Mouse (Mus musculus) ES-E14 (cell line): ENCODE measurements around the gene Scn3b. TPM values are rescaled to one million over a fixed set of nuclear protein-coding genes. Genes with fewer than 3 reads are reported as not detected.

Source experiments
- DNase-seq: peaks from one replicate; pipeline ENCODE4 v3.0.0-alpha.2; 2013; ENCODE audit warnings: low read depth, low spot score
- H3K27ac ChIP-seq: 2 replicates; pipeline ENCODE4 v1.5.1; 2012; ENCODE audit warnings: low read depth, mild to moderate bottlenecking, low read length, moderate library complexity, mixed read lengths; ENCODE audit not compliant: poor library complexity, insufficient read depth, severe bottlenecking
- H3K36me3 ChIP-seq: 2 replicates; pipeline ENCODE4 v1.6.1; 2012; ENCODE audit warnings: mild to moderate bottlenecking, low read length, moderate library complexity, mixed read lengths; ENCODE audit not compliant: control insufficient read depth, poor library complexity, insufficient read depth, severe bottlenecking
- H3K4me1 ChIP-seq, 2 experiments: fragments of 150-350 bp in 1 of 2; sonication (generic) in 1 of 2; 2 replicates each; pipeline ENCODE4 v1.6.1; 2012; ENCODE audit warnings: low read length in 2 of 2, mild to moderate bottlenecking in 1 of 2, mixed read lengths in 1 of 2; ENCODE audit not compliant: control insufficient read depth in 2 of 2, insufficient read depth in 2 of 2, poor library complexity in 1 of 2
- H3K4me3 ChIP-seq, 2 experiments: fragments of 150-350 bp in 1 of 2; sonication (generic) in 1 of 2; 2 replicates each; pipeline ENCODE4 v1.5.1; 2012; ENCODE audit warnings: low read length in 2 of 2, low read depth in 1 of 2, mild to moderate bottlenecking in 1 of 2, mixed read lengths in 1 of 2; ENCODE audit not compliant: insufficient read depth in 1 of 2, poor library complexity in 1 of 2, severe bottlenecking in 1 of 2
- H3K9ac ChIP-seq: 2 replicates; pipeline ENCODE4 v1.6.1; 2012; ENCODE audit warnings: low read depth, mild to moderate bottlenecking, low read length, mixed read lengths; ENCODE audit not compliant: poor library complexity, insufficient read depth, severe bottlenecking
- H3K9me3 ChIP-seq: fragments of 150-350 bp; sonication (generic); 2 replicates; pipeline ENCODE4 v1.6.1; 2012; ENCODE audit warnings: low read depth, mild to moderate bottlenecking, low read length; ENCODE audit not compliant: control insufficient read depth, insufficient read depth
- CHD2 ChIP-seq: IDR thresholded peaks from 2 replicates; pipeline ENCODE4 v1.6.1; 2014; ENCODE audit warnings: mild to moderate bottlenecking, low read depth, low read length, inconsistent platforms
- HCFC1 ChIP-seq: IDR thresholded peaks from 2 replicates; pipeline ENCODE4 v1.6.1; 2012; ENCODE audit warnings: low read length, inconsistent platforms, borderline replicate concordance; ENCODE audit not compliant: insufficient read depth
- MAFK ChIP-seq: IDR thresholded peaks from 2 replicates; pipeline ENCODE4 v1.6.1; 2014; ENCODE audit warnings: mild to moderate bottlenecking, low read depth, low read length, inconsistent platforms; ENCODE audit not compliant: insufficient read depth
- ZC3H11A ChIP-seq: IDR thresholded peaks from 2 replicates; pipeline ENCODE4 v1.6.1; 2012; ENCODE audit warnings: low read depth, mild to moderate bottlenecking, inconsistent platforms, low read length, borderline replicate concordance
- ZNF384 ChIP-seq: IDR thresholded peaks from 2 replicates; pipeline ENCODE4 v1.6.1; 2012; ENCODE audit warnings: low read depth, low read length, inconsistent platforms
- in situ Hi-C, 2 experiments: fragments of 600-800 bp; cut with MboI; formaldehyde crosslinking; loops; one replicate each; pipeline ENCODE4 v1.15.1; 2025; ENCODE audit warnings: low sequenced_read_pairs in 2 of 2, inconsistent platforms in 1 of 2; ENCODE audit not compliant: unreplicated experiment in 2 of 2
- total RNA-seq: library from RNA; depleted of rRNA; stranded (reverse); fragments of 300-350 nt; gene quantifications from 2 replicates; pipeline ENCODE4 v1.2.3, GENCODE M21; 2012

The Scn3b gene
- total RNA-seq, 1 experiment: 3.1 TPM

GRCm38 (mm10) chr9:40307311-40307710 is 38.3 kb downstream of the Scn3b start:
- H3K9ac ChIP-seq: no peak overlapping the region
- peaks cover 30% of the 10 kb centered on the region for H3K36me3 ChIP-seq
- no peak for DNase-seq
- no peaks in the 10 kb centered on the region for H3K9me3 ChIP-seq
- TF ChIP-seq CHD2 (no peak), MAFK (no peak), HCFC1 (no peak), ZC3H11A (no peak), ZNF384 (no peak)
- H3K27ac ChIP-seq: no peak overlapping the region
- H3K4me1 ChIP-seq: no peaks in the 10 kb centered on the region
- in situ Hi-C loops: no loop called here
- no peak overlapping the region for H3K4me3 ChIP-seq

- TF ChIP-seq ZC3H11A: no peak
- TF ChIP-seq ZNF384: no peak
- no peak for TF ChIP-seq CHD2
- TF ChIP-seq HCFC1: no peak
- no peak for TF ChIP-seq MAFK
- no peak overlapping the region for H3K4me3 ChIP-seq
- in situ Hi-C loops: no loop called here
- no peak overlapping the region for H3K9ac ChIP-seq
- no peak overlapping the region for H3K27ac ChIP-seq
- H3K9me3 ChIP-seq: no peaks in the 10 kb centered on the region
- no peak for DNase-seq
- peaks cover 29% of the 10 kb centered on the region for H3K36me3 ChIP-seq
- H3K4me1 ChIP-seq: no peaks in the 10 kb centered on the region
These were observed 40.9 kb downstream of the Scn3b start for GRCm38 (mm10) chr9:40309876-40310275.

GRCm38 (mm10) chr9:40311813-40312212 is 42.8 kb downstream of the Scn3b start:
- Histone ChIP-seq H3K36me3 (peaks cover 23% of the 10 kb centered on the region), H3K4me1 (no peaks in the 10 kb centered on the region), H3K4me3 (no peak overlapping the region), H3K27ac (no peak overlapping the region), H3K9me3 (no peaks in the 10 kb centered on the region), H3K9ac (no peak overlapping the region)
- TF ChIP-seq HCFC1: no peak
- TF ChIP-seq CHD2: no peak
- TF ChIP-seq ZNF384: no peak
- no peak for TF ChIP-seq ZC3H11A
- in situ Hi-C loops: no loop called here
- no peak for DNase-seq

GRCm38 (mm10) chr9:40316865-40317660 is 48.0 kb downstream of the Scn3b start:
- no peaks in the 10 kb centered on the region for H3K9me3 ChIP-seq
- H3K4me1 ChIP-seq: peaks cover 4 to 5% of the 10 kb centered on the region in 2 experiments; a peak in 2 of 4 replicates
- DNase-seq: no peak
- no peak overlapping the region for H3K4me3 ChIP-seq
- in situ Hi-C loops: no loop called here
- H3K9ac ChIP-seq: no peak overlapping the region
- no peak overlapping the region for H3K27ac ChIP-seq
- H3K36me3 ChIP-seq: peaks cover 19% of the 10 kb centered on the region; the same call in 1 of the 2 replicates
- TF ChIP-seq HCFC1: no peak
- no peak for TF ChIP-seq MAFK
- no peak for TF ChIP-seq ZNF384
- no peak for TF ChIP-seq ZC3H11A
- TF ChIP-seq CHD2: no peak

- TF ChIP-seq ZC3H11A: no peak
- TF ChIP-seq HCFC1: no peak
- TF ChIP-seq CHD2: no peak
- TF ChIP-seq ZNF384: no peak
- no peak for TF ChIP-seq MAFK
- no peaks in the 10 kb centered on the region for H3K9me3 ChIP-seq
- in situ Hi-C loops: no loop called here
- H3K36me3 ChIP-seq: peaks cover 15% of the 10 kb centered on the region; the same call in 1 of the 2 replicates
- no peak overlapping the region for H3K27ac ChIP-seq
- no peak overlapping the region for H3K4me3 ChIP-seq
- H3K4me1 ChIP-seq: peaks cover 4 to 5% of the 10 kb centered on the region in 2 experiments; a peak in 2 of 4 replicates
- H3K9ac ChIP-seq: no peak overlapping the region
- no peak for DNase-seq
These were observed 48.7 kb downstream of the Scn3b start for GRCm38 (mm10) chr9:40317735-40318134.
